Mouse (Mus musculus): Measurements from ENCODE around the gene Wipf3.

DNA sequence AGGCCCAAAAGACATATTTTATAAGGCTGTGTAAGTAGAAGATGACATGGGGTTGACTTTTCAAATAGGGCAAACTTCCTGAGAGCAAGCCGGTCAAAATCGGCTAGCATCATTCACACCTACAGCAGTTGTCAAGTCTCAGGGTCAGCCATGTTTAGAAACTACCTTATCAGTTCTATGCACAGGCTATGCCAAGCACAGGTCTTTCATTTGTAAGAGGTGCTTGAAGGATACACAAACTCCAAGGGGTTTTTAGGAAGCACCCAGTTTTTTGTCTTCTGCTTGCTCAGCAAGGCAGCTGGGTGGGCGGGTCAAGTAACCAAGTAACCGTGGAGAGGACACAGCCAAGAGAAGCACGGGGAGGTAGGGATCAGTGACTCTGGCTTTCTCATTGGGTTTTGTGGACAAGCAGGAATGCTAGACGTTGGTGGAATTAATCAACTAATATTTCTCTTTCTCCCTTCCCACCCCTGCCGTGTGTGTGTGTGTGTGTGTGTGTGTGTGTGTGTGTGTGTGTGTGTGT, 121.5 kb downstream of the Wipf3 start:
- TF ChIP-seq POLR2A (IDR thresholded peaks at IDR 0.05; ENCODE audit: low read depth, low read length) (no peak), CTCF (IDR thresholded peaks at IDR 0.05; ENCODE audit: extremely low read depth, insufficient read length, insufficient replicate concordance, low read depth, low read length) (no peak)

Measured in small intestine, adult 2 months (tissue).